Mouse (Mus musculus) spleen, adult 2 months (tissue): ENCODE data around the gene Tor4a.

Source experiments
- CTCF ChIP-seq: fragments of 200-500 bp; IDR thresholded peaks from 2 replicates; pipeline ENCODE4 v1.5.1; 2011; ENCODE audit warnings: mild to moderate bottlenecking, inconsistent platforms; ENCODE audit not compliant: insufficient read depth, insufficient read length, insufficient replicate concordance; ENCODE audit errors: extremely low read depth
- POLR2A ChIP-seq: fragments of 200-500 bp; IDR thresholded peaks from 2 replicates; pipeline ENCODE4 v1.6.1; 2011; ENCODE audit warnings: low read depth, low read length, inconsistent platforms

DNA sequence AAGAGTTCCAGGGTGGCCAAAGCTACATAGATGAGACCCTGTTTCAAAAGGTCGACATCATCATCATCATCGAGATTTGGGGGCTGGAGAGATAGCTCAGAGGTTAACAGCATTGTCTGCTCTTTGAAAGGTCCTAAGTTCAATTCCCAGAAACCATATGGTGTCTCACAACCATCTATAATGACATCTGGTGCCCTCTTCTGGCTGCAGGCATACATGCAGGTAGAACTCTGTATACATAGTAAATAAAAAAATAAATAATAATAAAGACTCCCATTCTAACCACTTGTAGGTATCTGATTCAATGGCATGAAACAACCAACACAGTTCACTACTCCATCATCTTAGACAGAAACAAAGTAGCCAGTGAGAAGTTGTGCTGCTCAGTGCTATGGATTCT is 39.7 kb downstream of the Tor4a start:
- TF ChIP-seq POLR2A (no peak), CTCF (no peak)
